Mouse (Mus musculus) T-cell, adult 2 months (primary cell): ENCODE measurements at regions not wholly inside any gene's neighbourhood (a gene's known extent, or its start where the extent isn't known, plus 50 kb on each side); places are given as distances from the start of the nearest gene placed in this dataset.

Experiments
- DNase-seq: peaks from one replicate; pipeline ENCODE4 v3.0.0; 2022; ENCODE audit warnings: low spot score

- DNase-seq = no peak
Measured at GRCm38 (mm10) chr19:15481605-15482004, 465.5 kb downstream of the Psat1 start.

DNA sequence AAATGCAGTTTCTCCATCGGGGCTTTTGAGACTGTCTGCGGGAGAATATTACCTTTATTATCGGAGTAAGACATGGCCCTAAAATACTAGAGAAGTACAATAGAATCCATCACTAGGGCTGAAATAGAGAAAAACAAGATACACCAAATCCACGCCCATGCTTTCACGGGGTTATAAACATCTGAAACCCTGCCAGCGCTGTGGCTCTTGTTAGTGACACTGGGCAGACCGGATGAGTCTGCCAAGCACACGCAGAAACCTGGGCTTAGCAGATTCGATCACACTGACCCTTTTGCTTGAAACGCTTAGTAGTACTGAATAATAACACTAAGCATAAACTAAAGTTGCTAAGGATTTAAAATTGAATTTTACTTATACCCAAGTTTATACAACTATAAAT, 477.6 kb downstream of the Psat1 start:
- no peak for DNase-seq

DNA sequence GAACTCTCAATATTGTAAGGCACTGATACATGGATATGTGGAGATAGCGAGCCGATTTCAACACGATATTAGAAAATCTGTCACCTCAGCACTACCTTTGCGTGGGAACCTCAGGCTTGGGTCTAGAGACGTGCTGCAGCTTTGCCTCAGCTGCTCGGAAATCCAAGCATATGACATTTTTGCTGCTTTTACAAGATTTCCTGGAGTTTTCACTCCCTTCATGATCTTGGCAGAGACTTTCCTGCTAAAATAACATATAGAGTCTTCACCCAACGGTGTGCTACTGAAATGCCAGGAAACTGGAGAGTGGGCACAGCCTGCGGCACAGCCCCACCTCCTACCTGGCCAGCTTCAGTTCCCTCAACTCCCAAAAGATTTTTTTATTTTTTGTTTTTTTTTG, 480.4 kb downstream of the Psat1 start:
- no peak for DNase-seq

DNA sequence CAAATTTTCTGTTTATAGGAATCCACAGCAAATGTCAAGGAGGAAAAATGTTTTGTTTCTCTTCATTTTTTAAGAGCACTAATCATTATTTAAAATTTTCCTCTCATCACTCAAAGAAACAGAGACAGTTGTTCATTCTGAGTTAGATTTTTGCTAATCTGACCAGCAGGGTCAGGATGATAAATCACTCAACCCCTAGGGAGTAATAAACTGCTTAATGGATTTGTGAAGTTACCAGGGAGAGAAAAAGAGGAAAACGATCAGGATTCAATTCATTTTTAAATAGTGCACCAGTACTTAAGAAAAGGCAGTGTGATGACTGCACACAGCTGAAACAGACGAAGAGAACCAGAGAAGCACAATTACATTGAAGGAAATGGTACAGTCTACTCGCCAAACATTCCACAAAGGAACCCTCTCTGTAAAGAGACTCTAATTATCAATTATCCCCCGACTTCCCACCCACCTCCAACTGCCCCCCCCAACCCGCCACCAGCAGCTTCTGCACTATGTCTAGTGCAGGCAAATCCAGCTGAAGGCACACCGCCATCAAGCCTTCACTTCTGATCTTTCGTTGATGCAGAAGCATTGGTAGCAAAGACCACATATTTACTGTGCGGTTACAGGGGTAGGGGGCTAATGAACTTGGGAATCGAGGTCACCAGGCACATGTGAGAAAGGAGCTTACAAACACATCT, 481.9 kb downstream of the Psat1 start:
- DNase-seq = no peak

DNA sequence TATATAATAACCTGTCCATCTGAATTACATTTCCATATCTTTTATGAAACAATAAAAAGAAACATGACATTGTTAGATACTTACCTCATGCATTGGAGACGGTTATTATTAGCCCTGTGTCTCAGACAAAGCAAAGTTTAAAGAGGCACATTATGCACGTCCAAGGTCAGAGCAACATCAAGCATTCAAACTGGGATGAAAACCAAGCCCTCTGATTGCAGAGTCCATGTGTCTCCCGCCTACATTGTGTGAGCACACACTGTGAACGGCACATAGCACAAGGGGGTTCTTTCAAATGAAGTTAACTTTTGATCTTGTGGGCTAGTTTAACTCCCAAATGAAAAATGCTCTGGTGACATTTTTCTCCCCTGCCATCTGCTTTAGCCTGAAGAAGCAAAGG, 489.3 kb downstream of the Psat1 start:
- no peak for DNase-seq

GRCm38 (mm10) chr19:15456943-15457735, 490.0 kb downstream of the Psat1 start:
- DNase-seq = no peak

- no peak for DNase-seq
Measured at GRCm38 (mm10) chr19:15448989-15449388, 498.1 kb downstream of the Psat1 start.

DNA sequence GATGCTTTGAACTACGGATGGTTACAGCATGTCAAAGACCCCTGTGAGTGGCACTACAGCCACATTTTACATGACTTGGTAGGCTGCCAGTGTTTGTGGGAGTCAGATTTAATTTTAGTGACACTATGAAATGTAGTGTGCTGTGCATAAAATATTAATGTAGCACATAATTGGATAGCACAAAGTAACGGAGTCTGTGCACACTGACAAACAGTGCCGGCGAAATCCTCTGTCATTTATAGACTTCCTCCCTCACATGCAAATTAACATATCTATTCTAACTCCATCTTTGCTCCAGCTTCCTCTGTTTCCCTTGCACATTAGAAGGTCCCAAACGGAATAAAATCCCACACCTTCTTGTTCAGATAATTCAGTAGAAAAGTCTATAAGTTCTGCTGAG, 515.3 kb downstream of the Psat1 start:
- DNase-seq = no peak

DNA sequence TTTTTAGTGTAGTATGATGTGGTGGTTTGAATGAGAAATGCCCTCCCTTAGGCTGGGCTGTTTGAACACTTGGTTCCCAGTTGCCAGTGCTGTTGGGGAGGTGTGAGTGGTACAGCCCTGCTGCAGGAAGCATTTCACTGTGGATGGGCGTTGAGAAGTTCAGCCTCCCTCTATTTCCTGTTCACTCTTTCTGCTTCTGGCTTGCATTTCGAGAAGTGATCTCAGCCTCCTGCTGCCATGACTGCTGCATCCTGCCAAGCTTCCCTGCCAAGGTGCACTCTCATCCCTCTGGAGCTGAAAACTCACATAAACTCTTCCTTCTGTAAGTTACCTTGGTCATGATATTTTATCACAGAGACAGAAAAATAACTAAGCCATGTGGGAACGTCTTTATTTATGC, 525.8 kb downstream of the Psat1 start:
- no peak for DNase-seq

DNA sequence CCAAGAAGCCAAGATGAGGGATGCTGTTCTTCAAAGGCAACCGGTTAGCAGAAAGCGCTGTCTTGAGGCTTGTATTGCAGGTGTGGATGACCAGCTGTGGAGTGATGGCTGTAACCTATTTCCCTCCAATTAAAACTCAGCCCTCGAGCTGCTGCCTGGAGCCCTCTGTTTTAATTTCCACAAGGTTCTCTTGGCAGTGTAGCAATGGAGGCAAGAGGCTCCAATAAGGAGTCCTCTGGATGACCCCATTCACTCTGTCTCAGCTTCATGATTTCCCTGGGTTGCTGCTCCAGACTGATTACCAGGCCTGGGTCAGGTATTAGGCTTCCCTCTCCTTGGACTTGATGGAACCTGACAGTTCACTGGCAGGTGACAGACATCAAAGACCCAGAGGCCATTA, 548.5 kb downstream of the Psat1 start:
- DNase-seq = no peak

- DNase-seq = no peak
Measured at GRCm38 (mm10) chr19:15371682-15372081, 575.5 kb downstream of the Psat1 start.

GRCm38 (mm10) chr19:15366951-15367350, 580.2 kb downstream of the Psat1 start:
- DNase-seq = no peak

DNA sequence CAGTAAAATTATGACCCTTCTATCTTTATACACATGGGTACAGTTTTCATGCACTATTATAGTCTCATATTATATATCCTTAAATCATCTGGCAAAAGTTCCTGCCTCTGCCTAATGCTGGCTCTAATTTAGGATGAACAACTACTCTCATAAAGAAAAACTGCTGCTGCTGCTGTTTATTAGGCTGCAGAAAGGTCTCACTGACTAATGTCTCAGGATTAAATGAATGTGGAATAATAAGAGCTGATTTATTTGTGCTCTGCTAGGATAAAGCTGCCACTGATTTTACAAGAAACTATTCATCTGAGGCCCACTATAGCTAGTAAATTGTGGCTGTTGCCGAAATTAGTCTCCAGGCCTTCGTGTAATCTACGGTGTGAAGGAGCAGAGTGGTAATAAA, 590.0 kb downstream of the Psat1 start:
- no peak for DNase-seq

- no peak for DNase-seq
Measured at GRCm38 (mm10) chr19:15348356-15348755, 598.8 kb downstream of the Psat1 start.

DNA sequence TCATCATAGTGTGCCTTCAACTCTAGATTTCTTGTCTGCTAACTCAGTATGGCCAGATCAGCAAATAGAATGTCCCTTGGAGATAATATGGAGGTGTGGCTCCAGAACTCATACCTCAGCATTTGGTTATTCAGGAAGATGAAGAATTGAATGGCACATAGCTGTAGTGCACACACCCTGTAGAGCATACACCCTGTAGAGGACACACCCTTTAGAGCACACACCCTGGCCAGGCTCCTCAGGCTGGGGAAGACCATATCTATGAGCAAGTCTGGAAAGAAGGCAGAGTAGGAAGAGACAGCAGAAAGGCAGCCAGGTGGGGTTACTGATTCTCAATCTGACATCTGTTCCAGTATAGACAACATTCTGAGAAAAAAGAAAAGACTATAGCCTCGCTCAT, 604.9 kb downstream of the Psat1 start:
- DNase-seq = no peak

GRCm38 (mm10) chr19:15340305-15340983, 606.7 kb downstream of the Psat1 start:
- DNase-seq = no peak

- no peak for DNase-seq
Measured at GRCm38 (mm10) chr19:15339979-15340304, 607.2 kb downstream of the Psat1 start.

GRCm38 (mm10) chr19:15330155-15330554, 617.0 kb downstream of the Psat1 start:
- DNase-seq = no peak

DNA sequence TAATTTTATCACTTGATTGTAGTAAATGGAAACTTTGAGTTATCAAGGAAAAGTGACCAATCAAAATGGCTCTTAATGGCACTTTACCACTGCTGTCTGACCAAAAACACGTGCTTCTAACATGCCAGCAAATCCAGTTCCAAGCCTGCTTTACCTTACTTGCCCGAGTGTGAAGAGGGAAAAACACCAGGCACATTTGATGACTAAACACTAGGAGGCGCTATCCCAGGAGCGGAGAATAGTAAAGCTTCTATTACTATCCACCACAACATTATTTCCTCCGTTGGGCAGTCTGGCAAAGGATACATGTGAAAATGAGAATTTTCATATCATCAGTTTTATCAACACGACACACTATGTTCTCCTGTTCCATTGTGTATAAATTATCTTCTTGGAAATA, 647.7 kb downstream of the Psat1 start:
- no peak for DNase-seq

DNA sequence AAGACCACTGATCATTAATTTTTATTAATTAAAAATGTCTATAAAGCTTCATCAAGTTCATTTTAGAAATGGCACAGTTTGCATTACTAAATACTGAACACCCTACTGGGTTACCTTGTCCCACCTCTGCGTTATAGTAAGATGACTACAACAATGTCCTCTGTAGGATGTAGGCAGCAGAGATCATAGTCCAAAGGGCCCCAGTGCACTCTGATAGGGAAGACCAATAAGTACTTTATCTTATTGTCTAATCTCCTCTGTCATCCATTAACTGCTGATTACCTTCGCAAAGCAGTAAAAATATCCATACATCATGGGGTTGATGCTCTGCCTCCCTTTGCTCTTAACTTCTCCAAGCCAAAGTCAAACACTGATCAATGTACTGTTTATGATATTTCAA, 662.1 kb downstream of the Psat1 start:
- no peak for DNase-seq

GRCm38 (mm10) chr19:15242781-15243180, 644.9 kb upstream of the Tle4 start:
- DNase-seq = no peak

GRCm38 (mm10) chr19:15230129-15230927, 632.5 kb upstream of the Tle4 start:
- DNase-seq = no peak
